Mouse (Mus musculus) fibroblast of lung, adult 2 months (primary cell): ENCODE results near the gene Gm10961.

Source experiments
- DNase-seq: peaks from one replicate; pipeline ENCODE4 v3.0.0-alpha.2; 2011; ENCODE audit warnings: low read depth

The Gm10961 gene

DNA sequence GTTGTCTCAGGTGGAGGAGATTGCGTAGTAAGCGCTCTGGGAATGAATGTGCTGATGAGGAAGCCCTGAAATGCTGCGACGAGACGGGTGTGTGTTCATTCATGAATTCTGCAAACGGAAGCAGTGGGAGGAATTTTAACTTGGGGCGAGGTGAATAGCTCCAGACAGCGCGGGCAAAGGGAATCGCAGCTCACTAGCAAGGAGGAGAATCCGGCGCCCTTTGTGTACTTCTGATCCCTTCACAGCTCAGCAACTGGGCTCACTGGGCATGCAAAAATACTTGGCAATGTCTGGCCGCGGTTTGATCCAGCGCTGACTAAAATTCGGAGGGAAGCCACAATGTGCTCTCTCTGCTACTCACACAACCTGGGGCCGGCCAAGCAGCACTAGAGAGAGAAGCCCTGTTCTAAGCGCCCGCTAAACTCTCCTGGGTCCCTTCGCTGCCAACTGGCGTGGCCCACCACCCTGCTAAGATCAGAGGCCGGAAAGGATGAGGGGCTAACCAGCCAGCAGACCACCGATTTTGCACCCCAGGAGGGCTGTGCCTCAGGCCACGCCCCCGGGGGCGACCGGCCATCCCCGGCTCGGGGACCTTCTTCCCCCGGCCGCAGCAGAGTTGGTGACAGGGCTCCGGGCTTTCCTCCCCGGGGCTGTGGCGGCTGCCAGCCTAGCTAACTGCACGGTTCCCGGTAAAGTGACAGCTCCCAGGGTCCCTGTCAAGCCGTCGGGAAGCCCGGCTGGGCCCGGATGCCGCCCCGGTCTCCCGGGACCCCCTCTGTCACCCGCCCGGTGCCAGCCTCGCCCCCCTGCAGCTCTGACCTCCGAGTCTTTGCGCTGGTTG lies at the start of gene Gm10961:
Gm10961 (plus strand) TSS at position 641 of the 841 bp plus-strand sequence.
- DNase-seq, result peak; percentile 19

DNA sequence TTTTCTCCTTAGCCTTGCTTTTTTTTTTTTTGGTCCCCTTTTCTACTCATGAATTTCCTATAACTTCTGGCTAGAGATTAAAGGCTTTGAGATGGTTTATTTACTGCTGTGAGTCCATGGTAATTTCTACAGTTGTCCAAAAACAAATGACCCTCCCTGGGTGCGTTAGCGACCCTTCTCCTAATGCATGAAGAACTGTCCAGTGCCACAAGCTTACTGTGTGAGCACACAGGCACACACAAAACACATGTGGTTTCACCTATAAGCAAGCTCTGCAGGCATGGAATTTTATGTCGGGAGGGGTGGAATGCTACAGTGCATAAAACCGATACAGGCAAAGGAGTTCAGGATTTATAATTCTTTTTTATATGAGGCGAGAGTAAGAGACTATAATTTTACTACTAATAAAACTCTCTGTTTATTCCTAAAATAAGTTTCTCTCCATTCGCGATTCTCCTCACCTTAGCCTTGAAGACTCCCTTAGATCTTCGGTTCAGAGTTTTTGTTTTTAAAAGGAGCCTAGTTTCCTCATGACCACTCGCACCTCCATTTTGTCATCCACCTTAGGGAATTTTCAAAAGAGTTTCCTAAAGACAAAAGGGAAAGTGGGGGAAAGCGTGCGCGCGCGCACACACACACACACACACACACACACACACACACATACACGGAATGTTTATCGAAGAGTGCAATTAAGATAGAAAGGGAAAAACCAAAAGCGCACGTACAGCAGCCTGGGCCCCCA lies 48.8 kb upstream of the Gm10961 start:
- DNase-seq, result no peak

DNA sequence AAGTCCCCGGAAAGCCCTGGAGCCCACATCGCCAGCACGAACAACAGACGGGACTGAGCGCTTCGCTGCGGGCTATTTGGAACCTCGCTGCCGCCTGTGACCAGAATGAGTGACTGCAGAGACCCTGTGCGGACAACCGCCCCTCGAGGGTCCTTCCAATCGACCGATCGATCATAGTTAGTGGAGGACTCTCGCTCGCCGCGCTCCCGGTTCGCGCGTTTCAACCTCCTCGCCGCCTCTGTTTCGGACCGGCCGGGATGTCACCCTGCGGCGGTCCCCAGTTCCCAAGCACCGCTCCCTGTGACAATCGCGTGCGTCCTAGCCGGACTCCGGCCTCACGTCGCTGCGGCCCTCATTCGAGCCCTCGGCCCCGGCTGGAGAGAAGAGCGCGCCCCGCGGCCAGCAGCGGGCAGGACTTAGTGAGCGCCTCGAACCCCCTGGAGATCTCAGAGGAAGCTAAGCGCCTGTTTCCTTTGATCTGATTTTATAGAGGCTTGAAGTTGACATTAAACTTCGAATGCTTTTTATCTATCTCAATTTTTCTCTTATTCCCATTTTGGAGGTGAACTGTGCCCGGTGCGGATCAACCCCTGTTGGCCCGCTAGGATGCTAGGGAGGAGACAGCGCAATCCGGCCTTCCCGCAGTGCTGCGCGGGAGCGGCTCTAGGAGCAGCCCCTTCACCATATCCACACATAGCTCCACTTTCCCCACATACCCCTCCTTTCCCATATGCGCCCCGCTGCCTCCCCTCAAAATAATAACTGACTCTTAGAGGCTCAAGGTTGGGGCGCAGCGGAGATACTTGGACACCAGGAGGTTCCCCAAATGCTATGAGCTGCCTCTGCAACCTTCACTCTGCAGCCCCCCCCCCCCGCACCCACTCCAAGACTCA lies 48.0 kb upstream of the Gm10961 start:
- DNase-seq, result no peak

DNA sequence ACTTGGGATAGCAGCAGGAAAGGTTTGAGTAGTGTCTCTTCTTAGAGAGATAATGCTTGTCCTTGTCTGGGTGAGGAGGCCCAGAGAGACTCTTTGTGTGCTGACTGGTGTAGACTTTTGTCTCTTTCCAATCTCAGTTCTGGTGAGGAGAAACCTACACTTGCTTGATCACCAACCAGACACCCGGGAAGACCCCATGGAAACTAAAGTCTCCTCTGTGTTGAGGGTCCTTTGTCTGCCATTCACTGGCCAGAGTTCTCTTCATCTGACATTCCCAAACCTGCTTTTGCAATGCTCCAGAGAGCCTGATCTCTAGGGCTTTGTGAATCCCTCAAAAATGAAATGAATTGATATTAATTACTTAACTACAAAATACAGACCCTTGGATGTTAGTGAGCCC lies 47.2 kb upstream of the Gm10961 start:
- no peak for DNase-seq

DNA sequence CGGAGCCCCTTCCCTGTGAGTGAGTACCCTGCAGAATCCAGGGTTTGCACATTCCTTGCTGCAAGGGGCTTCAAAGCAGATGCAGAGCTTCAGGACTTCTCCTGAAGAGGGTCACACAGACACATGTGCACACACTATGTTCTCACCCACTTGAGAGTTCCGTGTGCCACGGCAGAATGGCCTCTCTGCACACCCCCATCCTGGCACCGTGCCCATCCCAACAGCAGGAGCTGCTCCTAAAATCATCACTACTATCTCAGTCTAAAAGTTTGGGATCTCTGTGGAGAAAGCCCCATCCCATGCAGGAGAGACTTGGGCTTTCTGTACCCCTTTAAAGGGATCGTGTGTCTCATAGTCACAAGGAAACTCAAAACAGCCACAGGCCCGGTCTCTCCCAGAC lies 44.6 kb upstream of the Gm10961 start:
- DNase-seq, result no peak

DNA sequence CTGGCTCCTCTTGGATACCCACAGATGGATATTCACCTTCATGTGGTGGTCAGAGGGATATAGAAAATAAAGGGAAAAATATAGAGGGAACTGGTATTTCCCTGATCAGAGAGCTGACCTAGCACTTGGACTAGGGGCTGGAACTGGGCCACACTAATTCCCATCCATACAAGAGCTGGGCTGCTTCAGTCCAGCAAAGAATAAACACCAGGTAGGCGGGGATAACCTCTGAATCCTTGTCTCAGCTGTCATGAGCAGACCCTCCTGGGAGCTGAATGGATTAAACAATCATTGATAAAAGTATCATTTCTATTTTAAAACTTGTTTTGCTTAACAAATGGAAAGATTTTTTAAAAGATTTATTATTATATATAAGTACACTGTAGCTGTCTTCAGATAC lies 39.5 kb upstream of the Gm10961 start:
- no peak for DNase-seq

DNA sequence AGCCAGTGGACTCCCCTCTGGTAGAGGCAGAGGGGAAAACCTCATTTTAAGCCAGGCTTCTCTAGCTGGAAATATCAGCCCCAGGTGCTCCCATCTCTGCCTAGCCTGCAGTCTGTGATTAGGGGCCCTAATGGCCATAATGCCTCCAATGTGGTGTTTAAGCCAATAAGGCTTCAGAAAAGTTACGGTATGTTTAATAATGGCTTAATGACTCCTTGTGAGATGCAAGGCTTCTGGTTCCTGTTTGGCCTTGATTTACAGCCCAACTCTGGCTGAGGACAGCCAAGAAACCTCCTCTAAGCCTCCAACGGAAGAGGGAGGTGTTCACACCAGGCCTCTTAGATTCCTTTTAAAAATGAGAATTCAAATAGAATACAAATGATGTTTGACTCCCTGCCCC lies 37.5 kb upstream of the Gm10961 start:
- DNase-seq, result no peak

DNA sequence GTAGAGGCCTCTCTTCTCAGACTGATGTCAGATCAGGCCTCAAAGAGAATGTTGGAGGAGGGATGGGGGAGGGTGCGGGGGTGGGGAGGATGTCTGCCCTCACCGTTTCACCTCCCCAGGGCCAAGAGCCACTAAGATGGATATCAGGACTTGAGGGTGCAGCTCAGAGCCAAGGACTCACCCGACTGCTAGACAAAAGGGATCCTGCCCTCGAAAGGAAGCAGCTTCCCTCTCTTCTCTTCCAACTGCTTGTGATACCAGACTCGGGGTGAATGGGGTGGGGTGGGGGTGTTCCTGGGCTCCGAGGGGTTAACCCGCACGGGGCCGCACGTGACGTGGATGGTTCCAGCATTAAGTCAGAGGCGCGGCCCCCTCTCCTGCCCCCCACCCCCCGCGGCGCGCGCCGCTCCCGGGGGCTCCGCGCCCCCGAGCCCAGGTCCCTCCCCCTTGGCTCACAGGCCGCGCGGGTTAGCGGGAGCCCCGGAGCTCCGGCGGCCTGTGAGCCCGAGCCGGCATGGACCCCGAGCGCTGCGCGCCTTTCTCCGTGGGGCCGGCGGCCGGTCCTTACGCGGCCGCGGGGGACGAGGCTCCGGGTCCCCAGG lies 36.4 kb upstream of the Gm10961 start, which contains the start of gene Alx3:
Alx3 (plus strand) TSS at position 370 of the 602 bp plus-strand sequence.
- DNase-seq, result no peak

DNA sequence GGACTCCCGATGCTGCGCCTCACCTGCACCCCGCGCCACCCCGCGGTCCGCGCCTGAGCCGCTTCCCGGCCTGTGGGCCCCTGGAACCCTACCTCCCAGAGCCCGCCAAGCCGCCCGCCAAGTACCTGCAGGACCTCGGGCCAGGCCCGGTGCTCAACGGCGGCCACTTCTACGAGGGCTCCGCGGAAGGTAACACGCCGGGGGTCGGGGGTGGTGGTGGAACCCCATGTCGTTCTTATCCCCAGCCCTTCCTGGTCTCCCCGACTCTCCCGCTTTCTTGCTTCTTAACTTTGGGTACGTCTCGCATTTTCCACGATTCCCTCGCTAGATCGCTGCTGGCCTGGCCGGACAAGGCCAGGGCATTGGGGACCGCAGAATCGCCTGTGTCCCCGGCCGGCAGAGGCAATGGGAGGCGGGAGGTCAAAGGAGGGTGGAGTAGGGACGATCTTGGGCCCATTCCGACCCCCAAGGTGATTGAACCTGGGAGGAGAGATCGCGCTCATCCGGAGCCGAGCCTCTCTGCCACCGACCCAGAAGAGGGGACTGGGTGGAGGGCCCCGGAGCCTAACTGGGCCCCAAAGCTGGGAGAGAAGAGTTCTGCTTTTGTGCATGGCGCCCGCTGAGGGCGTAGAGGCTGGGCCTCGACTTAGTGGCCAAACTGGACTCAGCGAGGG lies 35.7 kb upstream of the Gm10961 start:
- no peak for DNase-seq

DNA sequence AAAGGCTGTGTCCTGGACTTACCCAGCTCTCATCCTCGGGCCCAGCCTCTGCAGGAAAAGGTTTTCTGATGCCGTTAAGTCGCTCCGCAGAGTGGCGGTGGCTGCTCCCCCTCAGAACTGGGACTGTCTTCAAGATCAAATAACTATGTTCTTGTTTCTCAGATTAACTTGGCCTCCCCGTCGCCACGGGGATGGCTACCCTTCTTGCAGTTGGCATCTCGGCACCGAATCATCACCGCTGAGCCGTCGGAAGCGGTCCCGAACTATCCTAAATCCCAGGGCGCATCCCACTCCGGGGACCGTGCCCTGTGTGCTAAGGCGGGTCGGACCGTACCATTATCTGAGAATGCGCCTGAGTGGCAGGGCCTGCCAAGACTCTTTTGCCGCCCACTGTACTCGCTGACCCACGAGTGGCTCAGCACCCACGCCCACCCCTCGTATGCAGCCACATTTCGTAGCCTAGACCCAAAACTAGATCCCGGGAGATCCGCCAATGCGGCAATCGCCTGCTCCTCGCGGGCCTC lies 35.1 kb upstream of the Gm10961 start:
- DNase-seq, result no peak

DNA sequence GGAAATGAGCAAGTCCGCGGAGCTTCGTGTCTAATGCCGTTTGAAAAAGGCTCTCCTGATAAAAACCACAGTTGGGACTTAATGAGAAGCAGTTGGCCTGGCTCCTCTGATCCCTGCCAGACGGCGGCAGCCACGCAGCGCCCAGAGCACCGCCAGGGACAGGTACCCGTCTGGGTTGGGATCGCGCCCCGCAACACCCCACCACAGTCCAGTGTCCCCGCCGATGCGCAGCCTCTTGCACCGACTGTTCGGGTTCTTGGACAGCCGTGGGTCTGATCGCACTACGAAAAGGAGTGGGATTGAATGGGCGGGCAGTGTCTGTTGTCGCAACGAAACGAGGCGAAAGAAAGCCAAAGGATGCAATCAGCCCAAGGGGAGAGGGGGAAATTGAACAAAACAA lies 34.6 kb upstream of the Gm10961 start:
- no peak for DNase-seq

DNA sequence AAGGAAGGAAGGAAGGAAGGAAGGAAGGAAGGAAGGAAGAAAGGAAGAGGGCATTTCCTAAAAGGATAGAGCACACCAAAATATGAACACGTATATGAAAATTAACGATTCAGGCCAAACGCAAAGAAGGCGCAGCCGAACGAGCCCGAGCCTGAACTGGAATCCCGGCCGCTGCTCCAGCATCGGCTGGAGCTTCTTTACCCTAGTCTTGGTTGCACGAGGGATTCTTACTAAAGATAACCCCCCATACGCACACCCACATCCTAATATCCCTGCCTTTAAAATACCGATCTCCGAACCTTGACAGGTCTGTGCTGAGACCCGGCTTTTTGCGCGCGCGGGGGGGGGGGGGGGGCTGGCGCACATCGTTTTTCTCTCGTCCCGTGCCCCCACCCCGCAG lies 34.0 kb upstream of the Gm10961 start:
- DNase-seq, result no peak

DNA sequence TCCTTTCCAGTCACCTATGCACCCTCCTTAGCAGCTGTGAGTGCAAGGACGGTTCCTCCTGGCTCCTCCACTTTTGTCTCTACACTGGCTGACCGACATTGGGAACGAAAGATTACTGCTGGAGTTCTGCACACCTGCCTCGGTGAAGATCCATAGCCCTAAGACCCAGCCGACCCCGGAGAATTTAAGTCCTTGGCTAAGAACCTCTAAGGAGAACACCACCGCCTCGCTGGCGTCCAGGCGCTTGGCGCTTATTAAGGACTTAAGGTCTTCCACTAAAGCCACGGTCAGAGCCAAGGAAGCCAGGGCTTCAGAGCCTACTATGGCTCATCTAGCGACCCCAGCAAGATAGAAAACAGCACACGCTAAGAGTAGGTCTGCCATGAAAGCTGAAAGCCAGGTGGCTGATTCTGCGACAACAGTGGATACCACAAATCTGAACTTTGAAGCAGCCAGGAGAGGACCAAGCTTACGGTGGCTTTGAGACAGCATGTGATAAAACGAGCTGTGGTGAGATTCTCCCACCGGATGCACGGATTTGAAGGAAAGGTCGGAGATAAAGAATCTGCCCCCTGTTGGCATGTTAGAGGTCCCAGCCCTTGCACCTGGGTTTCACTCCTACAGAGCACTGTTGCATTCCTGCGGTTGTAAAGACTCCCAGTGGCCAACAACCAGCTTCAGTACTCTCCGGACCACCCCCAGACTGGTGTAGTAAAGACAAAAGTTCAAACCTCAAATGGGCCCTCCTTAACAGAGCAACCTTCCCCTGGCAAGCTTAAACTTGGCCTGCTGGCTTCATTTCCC lies 33.3 kb upstream of the Gm10961 start:
- DNase-seq, result no peak

DNA sequence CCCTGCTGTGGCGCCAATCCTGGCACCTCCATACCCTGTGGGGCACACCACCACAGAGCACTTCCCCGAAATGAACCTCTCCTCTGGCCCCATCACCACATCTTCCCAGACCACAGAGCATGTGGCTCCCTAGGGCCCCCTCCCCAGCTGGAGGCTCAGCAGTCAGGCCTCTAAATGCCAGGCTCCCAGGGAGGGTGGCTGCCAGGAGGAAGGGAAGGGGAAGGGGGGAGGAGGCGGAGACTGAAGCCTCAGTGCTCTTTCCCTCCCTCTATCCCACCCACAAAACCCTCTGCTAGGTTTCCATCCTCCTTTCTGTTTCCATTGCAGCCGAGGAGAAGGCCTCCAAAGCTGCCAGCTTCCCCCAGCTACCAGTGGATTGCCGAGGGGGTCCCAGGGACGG lies 31.0 kb upstream of the Gm10961 start:
- DNase-seq, result no peak

DNA sequence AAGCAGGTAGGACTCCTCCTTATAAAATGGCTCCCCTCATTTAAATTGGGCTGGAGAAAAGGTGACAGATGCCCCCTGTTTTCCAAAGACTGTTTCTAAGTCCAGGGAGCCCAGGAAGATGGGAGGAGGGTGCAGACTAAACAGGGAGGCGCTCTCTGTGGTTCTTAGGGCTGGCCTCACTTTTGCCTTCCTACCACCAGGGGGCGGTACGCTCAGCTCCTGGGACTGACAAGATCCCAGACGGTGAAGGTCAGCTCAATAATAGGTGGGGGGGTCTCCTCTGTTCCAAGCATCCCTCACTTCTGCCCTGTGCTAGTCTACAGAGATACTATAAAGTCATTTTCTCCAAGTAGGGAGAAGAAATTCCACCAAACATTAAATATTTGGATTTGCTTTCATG lies 25.8 kb upstream of the Gm10961 start:
- DNase-seq, result peak; percentile 11

DNA sequence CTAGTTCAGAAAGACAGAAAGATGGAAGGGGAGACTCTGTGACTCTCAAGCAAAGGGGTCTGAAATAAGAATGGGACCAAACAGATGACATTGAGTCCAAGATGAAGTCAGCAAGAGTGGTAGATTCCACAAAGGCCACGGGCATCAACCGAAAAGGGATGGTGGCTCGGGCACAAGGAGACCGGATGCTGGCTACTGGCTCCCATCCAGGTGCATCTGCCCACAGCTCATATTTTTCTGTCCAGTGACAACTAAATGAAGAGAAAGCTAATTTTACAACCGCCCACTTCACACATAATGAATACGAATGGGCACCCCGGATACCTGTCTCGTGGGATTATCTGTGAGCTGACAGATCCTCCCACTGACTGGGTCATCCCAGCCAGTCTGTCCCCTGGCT lies 23.9 kb upstream of the Gm10961 start:
- DNase-seq, result no peak

DNA sequence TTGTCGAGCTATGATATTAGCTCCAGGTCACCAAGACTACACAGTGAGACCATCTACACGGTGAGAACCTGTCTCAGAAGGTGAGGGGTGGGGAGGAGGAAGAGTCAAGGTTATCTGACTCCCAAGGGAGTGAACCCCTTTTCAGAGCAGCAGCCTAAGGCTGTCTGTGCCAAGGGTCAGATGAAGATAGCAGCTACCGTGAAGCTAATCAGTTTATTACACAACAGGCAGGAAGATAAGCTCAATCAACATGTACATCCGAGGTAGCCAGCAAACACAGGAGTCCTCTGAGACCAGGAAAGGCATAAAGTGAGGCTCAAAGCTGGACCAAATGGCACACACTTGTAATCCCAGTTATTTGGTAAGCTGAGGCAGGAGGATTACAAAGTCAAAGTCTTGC lies 22.3 kb upstream of the Gm10961 start:
- no peak for DNase-seq

DNA sequence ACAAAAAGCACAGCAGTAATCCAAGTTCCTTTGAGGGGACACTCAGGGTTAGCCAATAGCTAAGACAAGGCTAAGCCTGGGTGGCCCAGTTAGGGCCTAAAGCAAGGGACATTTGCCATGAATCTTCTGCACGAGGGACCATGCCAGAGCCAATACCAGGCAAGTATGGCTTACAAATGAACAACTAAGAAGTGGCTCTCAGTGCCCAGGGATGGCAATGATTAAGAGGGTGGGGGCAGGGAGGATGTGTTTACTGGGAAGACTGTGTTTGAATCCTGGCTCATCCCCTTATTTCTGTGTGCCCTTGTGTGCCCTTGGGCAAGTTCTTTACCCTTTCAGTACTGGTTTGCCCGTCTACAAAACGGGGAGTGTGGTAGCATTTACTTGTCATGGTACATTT lies 21.7 kb upstream of the Gm10961 start:
- no peak for DNase-seq

DNA sequence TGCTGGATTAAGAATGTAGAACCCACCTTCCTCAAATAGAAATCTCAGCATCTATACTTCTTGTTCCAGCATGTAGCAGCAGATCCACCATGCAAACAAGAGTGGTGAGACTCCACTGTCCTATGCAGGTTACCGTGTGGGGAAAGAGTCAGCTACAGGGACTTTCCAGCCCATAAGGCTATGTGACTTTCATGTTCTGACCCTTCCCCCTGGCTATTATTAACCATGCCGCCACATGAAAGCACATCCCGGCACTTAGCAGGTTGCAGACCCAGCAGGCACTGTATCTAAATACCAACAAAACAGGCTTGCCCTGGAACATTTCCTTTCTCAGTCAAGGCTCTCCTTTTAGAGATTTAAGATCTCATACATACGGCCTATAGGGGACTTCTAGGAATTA lies 19.7 kb upstream of the Gm10961 start:
- no peak for DNase-seq

DNA sequence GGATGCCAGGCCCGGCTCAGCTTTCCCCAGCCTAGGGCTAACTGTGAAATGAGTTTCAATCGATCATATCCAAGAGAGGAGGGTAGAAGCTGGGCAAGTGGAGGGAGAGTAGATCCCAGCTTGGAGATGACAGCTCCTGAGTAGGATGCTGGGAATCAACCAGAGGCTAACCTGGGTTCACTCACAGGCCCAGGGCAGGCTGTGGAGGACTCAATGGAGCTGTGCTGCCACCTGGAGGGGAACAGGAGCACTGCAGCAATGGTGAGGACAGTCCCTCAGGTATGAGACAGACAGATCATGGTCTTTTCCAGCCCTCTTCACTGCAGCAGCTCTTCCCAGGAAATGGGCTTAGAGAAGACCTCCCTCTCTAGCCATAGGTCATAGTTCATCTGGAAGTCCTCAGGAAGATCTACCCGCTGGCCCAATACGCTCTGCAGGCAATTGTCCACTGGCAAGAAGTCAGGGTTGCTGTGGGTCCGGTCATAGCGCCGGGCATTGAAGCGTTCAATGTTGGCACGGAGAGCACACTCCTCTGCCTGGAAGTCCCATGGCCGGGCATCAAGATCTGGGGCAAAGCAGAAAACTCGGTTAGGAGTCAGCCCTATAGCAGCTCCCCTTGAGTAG lies 18.1 kb upstream of the Gm10961 start:
- no peak for DNase-seq
